Mouse (Mus musculus): ENCODE data around the gene Six3.

- TF ChIP-seq CTCF (IDR thresholded peaks at IDR 0.05; ENCODE audit: control insufficient read depth, insufficient read depth, insufficient replicate concordance, low read depth, low read length), result no peak
- TF ChIP-seq POLR2A (IDR thresholded peaks at IDR 0.05; ENCODE audit: control insufficient read depth, low read depth, low read length), result no peak
Observed at GRCm38 (mm10) chr17:85614722-85615331, 1.4 kb downstream of the Six3 start.

Measured in testis, adult 2 months (tissue).